Mouse (Mus musculus) kidney, postnatal 0 days (tissue): ENCODE results near the gene Mcam. TPM values are rescaled to one million over a fixed set of nuclear protein-coding genes. Genes with fewer than 3 reads are reported as not detected.
A peak's percentile ranks its signal among the peaks of the same experiment; 100 is the strongest.

Experiments
- ATAC-seq: fragments of 200-750 bp; cut with Nextera tagmentation; replicated peaks from 2 replicates; pipeline ENCODE4 v1.8.0; 2017; ENCODE audit warnings: low read depth, moderate number of reproducible peaks, moderate TSS enrichment, moderate library complexity; ENCODE audit not compliant: low FRiP score
- DNase-seq: peaks from one replicate; pipeline ENCODE4 v3.0.0-alpha.2; 2016; ENCODE audit warnings: low spot score
- H3K27ac ChIP-seq: fragments of 300-500 bp; sonication (generic); 2 replicates; pipeline ENCODE4 v1.5.1; 2014; ENCODE audit warnings: mild to moderate bottlenecking
- H3K27me3 ChIP-seq: fragments of 300-500 bp; sonication (generic); 2 replicates; pipeline ENCODE4 v1.6.1; 2014; ENCODE audit warnings: low read length, mixed read lengths; ENCODE audit not compliant: insufficient read depth
- H3K36me3 ChIP-seq: fragments of 300-500 bp; sonication (generic); 2 replicates; pipeline ENCODE4 v1.6.1; 2014; ENCODE audit warnings: low read length, mixed read lengths; ENCODE audit not compliant: insufficient read depth
- H3K4me1 ChIP-seq: fragments of 300-500 bp; sonication (generic); replicated peaks from 2 replicates; pipeline ENCODE4 v1.6.1; 2014; ENCODE audit warnings: antibody characterized with exemption, low read length, mixed read lengths; ENCODE audit not compliant: insufficient read depth
- H3K4me2 ChIP-seq: fragments of 300-500 bp; sonication (generic); 2 replicates; pipeline ENCODE4 v1.6.1; 2014; ENCODE audit warnings: mild to moderate bottlenecking, low read length, moderate library complexity, mixed read lengths
- H3K4me3 ChIP-seq: fragments of 300-500 bp; sonication (generic); replicated peaks from 2 replicates; pipeline ENCODE4 v1.5.1; 2014; ENCODE audit warnings: low read depth, low read length
- H3K9ac ChIP-seq: fragments of 300-500 bp; sonication (generic); 2 replicates; pipeline ENCODE4 v1.6.1; 2014; ENCODE audit warnings: low read depth, low read length
- H3K9me3 ChIP-seq: fragments of 300-500 bp; sonication (generic); replicated peaks from 2 replicates; pipeline ENCODE4 v1.6.1; 2016; ENCODE audit warnings: low read length, inconsistent platforms, mixed read lengths
- CTCF ChIP-seq: IDR thresholded peaks from 2 replicates; pipeline ENCODE4 v1.5.1; 2016; ENCODE audit warnings: antibody characterized with exemption, low read depth, mild to moderate bottlenecking, moderate library complexity
- WGBS: fragments of 180-500 bp; shearing (Covaris S2); extraction: QIAGEN DNeasy Blood & Tissue Kit; methylation state at CpG from one replicate; pipeline ENCODE4 v1.1.7; 2014; 5-methylcytosine and 5-hydroxymethylcytosine counted together
- polyA plus RNA-seq: library from polyadenylated mRNA; unstranded; fragments of >200 nt; fragmentation: Nextera tagmentation; extraction: Ambion mirVana; gene quantifications from 2 replicates; pipeline ENCODE4 v1.2.1, GENCODE M21; 2015

Mcam gene
- polyA plus RNA-seq: 46.3 and 46.6 TPM in 2 replicates

DNA sequence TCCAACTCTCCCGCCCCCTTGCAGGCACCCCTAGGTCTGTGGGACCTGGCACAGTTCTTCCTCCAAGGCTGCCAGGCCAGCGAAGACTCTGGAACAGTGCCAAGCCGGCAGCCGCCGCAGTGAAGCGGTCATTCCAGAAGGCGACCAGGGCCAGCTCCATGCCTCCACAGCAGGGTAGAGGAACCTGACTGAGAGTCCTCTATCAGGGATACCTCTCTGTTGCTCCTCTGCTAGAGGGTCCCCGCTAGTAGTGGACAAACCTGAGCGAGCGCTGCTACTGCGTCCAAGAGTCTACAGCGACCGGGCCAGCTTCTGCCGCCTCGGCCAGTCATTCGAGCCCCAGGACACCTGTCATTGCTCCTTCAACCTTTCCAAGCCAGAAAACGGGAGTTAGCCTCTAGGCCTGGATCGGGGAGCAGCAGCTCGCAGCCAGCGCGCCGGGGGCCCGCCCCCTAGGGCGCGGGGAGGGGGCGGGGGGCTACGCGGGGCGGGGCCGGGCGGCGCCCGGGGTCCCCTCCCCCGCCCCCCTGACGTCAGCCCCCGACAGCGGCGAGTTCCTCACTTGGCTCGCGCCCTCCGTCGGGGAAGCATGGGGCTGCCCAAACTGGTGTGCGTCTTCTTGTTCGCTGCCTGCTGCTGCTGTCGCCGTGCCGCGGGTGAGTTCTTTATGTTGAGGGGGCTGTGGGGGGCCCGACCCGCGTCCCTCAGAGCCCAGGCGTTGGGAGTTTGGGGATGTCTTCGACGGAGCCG is at the start of gene Mcam:
TSS of gene Mcam (plus strand) at position 369 of the 750 bp plus-strand sequence.
- under 1% methylated on average over 47 of the region's 55 CpGs for WGBS
- DNase-seq (peak; percentile 81), ATAC-seq (peak; percentile 15; the same call in 1 of the 2 replicates)
- H3K27ac ChIP-seq: peak within 1 kb of the TSS; percentile 88
- TF ChIP-seq CTCF: peak; percentile 24; the same call in 1 of the 2 replicates
- H3K4me3 ChIP-seq: peak within 1 kb of the TSS; percentile 54
- peaks cover 35% of the 10 kb centered on the region for H3K4me1 ChIP-seq
- no peaks in the 10 kb centered on the region for H3K9me3 ChIP-seq
- H3K36me3 ChIP-seq: 0 out of 2 replicates have a peak, but pooled peaks cover 3% of the 10 kb centered on the region
- no peaks in the 10 kb centered on the region for H3K27me3 ChIP-seq
- H3K4me2 ChIP-seq: peak within 1 kb of the TSS; percentile 81
- peak within 1 kb of the TSS; percentile 69 for H3K9ac ChIP-seq

DNA sequence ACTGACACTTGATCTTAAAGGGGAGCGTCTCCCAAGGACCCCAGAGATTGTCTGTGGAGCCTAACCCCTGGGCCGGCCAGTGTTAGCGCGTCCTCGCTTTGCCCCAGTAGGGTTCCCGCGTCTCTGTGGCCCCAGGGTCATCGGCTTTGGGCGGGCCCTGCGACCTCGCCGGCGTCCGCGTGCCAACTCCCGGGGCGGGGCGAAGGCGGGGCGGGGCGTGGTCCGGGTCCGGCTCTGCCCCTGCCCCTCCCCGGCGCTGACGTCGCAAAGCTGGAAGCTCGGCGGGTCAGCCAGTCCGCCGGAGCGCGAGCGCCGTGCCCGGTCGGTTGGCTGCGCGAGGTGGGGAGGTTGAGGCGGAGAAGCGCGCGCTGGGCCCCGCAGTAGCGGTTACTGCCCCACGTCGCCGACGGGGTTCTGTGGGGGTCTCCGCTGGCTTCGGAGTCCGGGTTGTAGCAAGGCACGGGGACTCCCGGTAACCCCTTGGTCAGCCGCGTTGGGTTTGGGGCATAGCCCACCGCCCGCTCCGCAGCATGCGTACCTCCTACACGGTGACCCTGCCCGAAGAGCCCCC is 49.5 kb upstream of the Mcam start:
- Histone ChIP-seq H3K27ac (peak overlapping the region; percentile 77), H3K4me3 (peak overlapping the region; percentile 54), H3K9ac (peak overlapping the region; percentile 65), H3K4me2 (peak overlapping the region; percentile 79), H3K27me3 (no peaks in the 10 kb centered on the region), H3K36me3 (no peaks in the 10 kb centered on the region), H3K9me3 (no peaks in the 10 kb centered on the region), H3K4me1 (peaks cover 32% of the 10 kb centered on the region)
- under 1% methylated on average over 61 of the region's 62 CpGs for WGBS
- peak; percentile 88 for DNase-seq
- ATAC-seq: peak; percentile 67
- no peak for TF ChIP-seq CTCF

DNA sequence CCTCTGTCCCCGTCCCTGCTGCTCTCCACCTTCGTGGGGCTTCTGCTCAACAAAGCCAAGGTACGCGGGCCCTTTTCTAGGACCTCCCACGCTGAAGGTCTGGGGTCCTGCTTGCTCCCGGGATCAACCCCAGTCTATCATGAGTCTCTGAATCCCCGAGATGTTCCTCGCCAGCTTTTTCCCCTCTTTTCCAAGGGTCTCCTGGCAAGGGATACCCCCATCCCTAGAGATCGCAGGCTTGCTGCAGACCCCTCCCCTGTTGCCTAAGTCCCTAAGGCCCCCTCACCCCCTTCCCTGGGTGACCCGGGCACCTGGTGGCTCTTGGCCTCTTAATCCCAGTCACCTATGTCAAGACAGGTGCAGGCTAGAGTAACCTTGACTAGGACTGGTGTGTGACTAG is 49.0 kb upstream of the Mcam start:
- ATAC-seq (no peak), DNase-seq (no peak)
- Histone ChIP-seq H3K36me3 (no peaks in the 10 kb centered on the region), H3K9ac (peak overlapping the region; percentile 65), H3K4me1 (peaks cover 31% of the 10 kb centered on the region), H3K4me3 (peak overlapping the region; percentile 54), H3K27ac (peak overlapping the region; percentile 77), H3K27me3 (no peaks in the 10 kb centered on the region), H3K4me2 (peak overlapping the region; percentile 79), H3K9me3 (no peaks in the 10 kb centered on the region)
- no peak for TF ChIP-seq CTCF
- 4% methylated on average over 10 of the region's 10 CpGs for WGBS

DNA sequence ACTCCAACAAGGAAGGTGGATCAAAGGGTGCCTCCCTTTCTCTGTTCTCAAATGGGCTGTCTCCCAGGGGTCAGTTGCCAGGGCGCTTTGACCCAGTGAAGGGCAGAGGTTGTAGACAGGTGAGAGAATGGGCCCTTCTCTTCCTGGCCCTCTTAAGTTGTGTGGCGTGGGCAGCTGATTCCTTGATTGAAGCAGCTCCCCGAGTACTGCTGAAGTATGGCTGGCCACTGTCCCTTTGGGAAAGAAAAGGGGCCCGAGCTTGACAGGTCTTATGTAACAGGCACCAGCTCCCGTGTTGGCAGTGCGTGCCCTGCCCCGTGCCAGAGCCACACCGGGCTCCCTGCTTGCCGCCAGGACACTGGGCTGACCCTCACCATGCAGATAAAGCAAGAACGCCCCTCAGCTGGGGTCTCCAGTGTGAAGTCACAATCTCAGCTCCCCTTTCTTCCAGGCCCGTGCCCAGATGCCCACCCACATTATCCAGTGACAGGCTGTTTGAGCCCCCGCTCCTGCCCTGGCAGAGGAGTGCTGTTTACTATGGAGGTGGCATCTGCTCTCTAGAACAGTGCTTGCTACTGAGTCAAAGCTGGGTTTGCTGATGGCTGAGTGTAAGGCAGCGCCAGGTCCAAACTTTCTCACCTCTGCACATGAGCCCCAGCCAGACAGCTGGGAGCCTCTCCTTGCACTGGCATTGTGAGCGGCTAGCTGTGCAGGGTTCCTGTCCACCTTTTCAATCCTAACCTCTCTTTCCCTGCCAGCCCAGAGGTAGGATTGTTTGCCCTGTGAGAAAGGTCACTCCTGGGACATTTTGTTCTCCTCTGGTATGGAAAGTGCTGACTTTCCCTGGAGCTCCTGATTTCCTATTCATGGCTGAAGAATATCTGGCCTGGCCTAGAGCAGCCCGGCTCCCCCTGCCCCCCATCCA is 48.3 kb upstream of the Mcam start:
- no peaks in the 10 kb centered on the region for H3K9me3 ChIP-seq
- peak overlapping the region; percentile 77 for H3K27ac ChIP-seq
- no peaks in the 10 kb centered on the region for H3K27me3 ChIP-seq
- H3K4me3 ChIP-seq: peak overlapping the region; percentile 54
- no peak for DNase-seq
- H3K4me2 ChIP-seq: peak overlapping the region; percentile 79
- H3K4me1 ChIP-seq: peaks cover 28% of the 10 kb centered on the region
- WGBS: 62% methylated on average over 15 of the region's 15 CpGs
- peak overlapping the region; percentile 65 for H3K9ac ChIP-seq
- H3K36me3 ChIP-seq: no peaks in the 10 kb centered on the region
- no peak for ATAC-seq
- no peak for TF ChIP-seq CTCF

DNA sequence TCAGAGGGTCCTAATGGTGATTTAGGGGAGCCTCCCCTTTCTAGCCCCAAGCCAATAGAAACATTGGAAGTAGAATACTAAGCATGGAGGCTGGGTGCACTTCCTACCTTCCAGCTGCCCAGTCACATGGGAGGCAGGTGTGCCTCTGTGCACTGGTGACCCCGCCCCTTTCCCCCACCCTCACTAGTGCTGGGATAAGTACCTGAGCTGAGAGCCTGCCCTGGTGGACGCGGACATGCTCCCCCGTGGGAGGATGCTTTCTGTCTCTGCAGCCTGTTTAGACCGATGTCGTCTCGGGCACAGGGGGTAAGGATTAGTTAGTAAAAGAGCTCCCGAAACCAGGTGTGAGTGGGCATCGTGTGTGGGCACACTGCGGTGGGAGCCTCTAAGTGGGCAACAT is 47.3 kb upstream of the Mcam start:
- Histone ChIP-seq H3K4me2 (peak overlapping the region; percentile 79), H3K4me1 (peaks cover 26% of the 10 kb centered on the region), H3K4me3 (peak overlapping the region; percentile 14; the same call in 1 of the 2 replicates), H3K27ac (peak overlapping the region; percentile 47; the same call in 1 of the 2 replicates), H3K9ac (peak overlapping the region; percentile 18; the same call in 1 of the 2 replicates), H3K9me3 (no peaks in the 10 kb centered on the region), H3K27me3 (no peaks in the 10 kb centered on the region), H3K36me3 (peaks cover 10% of the 10 kb centered on the region; the same call in 1 of the 2 replicates)
- 42% methylated on average over 10 of the region's 10 CpGs for WGBS
- no peak for TF ChIP-seq CTCF
- DNase-seq (no peak), ATAC-seq (0 out of 2 replicates have a peak, but pooled peaks have one; percentile 21)
